Mouse (Mus musculus): ENCODE data around the gene Wfs1. TPM values are rescaled to one million over a fixed set of nuclear protein-coding genes. Genes with fewer than 3 reads are reported as not detected.

Gene Wfs1
- polyA plus RNA-seq, 1 experiment from 2014 or later: 6.3 TPM

DNA sequence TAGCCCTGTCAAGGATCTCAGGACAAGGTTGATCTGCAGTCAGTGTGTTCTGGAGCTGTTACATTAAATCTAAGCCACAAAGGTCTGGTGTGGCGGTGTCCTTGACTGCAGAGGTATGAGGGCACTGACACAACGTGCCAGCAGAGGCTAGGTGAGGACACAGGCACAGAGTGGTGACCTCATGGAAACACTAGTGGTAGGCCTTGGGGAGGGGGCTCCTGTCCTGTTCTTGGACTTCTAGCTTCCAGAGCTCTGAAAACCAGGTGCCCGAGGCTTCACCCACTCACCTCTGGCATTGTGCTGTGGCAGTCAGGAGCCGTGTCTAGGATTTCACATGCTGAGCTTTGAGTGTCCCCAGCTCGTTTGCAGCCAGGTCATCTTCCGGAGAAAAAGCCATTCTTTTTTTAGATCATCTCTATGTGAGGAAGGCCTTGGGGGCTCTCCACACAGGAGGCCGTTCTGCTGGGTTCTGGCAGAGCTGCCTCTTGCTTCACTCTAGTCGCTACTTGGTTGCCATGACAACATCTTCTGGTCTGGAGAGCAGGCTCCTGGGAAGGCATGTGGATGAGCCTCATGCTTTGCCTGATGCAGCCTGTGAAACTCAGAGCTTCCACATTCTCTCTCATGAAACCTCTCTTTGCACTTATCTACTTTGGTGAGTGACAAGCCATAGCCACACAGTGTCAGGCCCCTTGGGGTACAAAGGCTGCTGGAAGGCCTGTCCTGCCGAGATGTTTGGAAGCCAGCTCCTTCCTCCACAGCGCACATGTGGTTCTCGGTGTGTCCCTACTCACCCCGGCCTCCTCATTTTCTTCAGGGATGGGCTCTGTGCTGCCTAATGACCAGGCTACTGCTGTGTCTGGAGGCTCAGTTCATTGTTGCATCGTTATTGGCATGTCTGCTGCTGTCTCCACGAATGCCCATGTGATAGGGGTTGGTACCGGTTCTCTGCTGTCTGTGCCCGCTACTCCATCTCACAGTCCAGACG lies 53.2 kb downstream of the Wfs1 start:
- H3K4me3 ChIP-seq (ENCODE audit: low read depth, low read length): no peak overlapping the region
- ATAC-seq (ENCODE audit: insufficient number of reproducible peaks, low FRiP score, low TSS enrichment, low read depth) (no peak), DNase-seq (ENCODE audit: low spot score) (no peak)
- WGBS: 69% methylated on average over 17 of the region's 17 CpGs
- no peaks in the 10 kb centered on the region for H3K27me3 ChIP-seq (ENCODE audit: control insufficient read depth, insufficient read depth, low read length)
- H3K36me3 ChIP-seq (ENCODE audit: control insufficient read depth, insufficient read depth, low read length): no peaks in the 10 kb centered on the region
- H3K9ac ChIP-seq (ENCODE audit: low read length): no peak overlapping the region
- H3K27ac ChIP-seq (replicated peaks; ENCODE audit: low read depth, low read length): no peak overlapping the region
- no peaks in the 10 kb centered on the region for H3K9me3 ChIP-seq (ENCODE audit: control insufficient read depth, low read length)
- no peaks in the 10 kb centered on the region for H3K4me1 ChIP-seq (ENCODE audit: control insufficient read depth, insufficient read depth, low read length)
- no peak overlapping the region for H3K4me2 ChIP-seq (ENCODE audit: low read depth, severe bottlenecking)

GRCm38 (mm10) chr5:36933383-36933782 lies 55.6 kb downstream of the Wfs1 start:
- no peak overlapping the region for H3K27ac ChIP-seq (replicated peaks; ENCODE audit: low read depth, low read length)
- no peak overlapping the region for H3K4me2 ChIP-seq (ENCODE audit: low read depth, severe bottlenecking)
- H3K9me3 ChIP-seq (ENCODE audit: control insufficient read depth, low read length): no peaks in the 10 kb centered on the region
- H3K27me3 ChIP-seq (ENCODE audit: control insufficient read depth, insufficient read depth, low read length): no peaks in the 10 kb centered on the region
- ATAC-seq (ENCODE audit: insufficient number of reproducible peaks, low FRiP score, low TSS enrichment, low read depth) (0 out of 2 replicates have a peak, but pooled peaks have one; percentile 49), DNase-seq (ENCODE audit: low spot score) (peak; percentile 28)
- H3K4me3 ChIP-seq (ENCODE audit: low read depth, low read length): no peak overlapping the region
- no peaks in the 10 kb centered on the region for H3K4me1 ChIP-seq (ENCODE audit: control insufficient read depth, insufficient read depth, low read length)
- 36% methylated on average over 7 of the region's 8 CpGs for whole genome bisulfite sequencing
- no peaks in the 10 kb centered on the region for H3K36me3 ChIP-seq (ENCODE audit: control insufficient read depth, insufficient read depth, low read length)
- no peak overlapping the region for H3K9ac ChIP-seq (ENCODE audit: low read length)

DNA sequence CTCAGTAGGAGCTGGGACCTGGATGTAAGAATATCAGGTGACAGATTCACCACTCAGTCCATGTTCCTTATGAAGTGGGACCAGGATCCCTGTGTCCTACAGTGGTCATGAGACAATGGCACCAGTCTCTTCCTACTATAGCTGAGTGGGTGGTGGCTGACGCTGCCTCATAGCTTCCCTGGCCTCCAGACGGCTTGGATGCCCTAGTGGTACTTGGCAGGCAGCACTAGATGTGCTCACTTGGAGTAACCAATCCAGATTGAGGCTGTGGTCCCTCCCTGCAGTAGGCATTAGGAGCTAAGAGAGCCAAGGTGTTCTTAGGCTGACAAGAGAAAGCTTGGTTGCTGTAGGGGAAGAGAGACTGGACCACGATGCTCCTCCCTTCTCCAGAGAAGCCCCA lies 59.6 kb downstream of the Wfs1 start:
- 79% methylated on average over 3 of the region's 3 CpGs for WGBS
- no peaks in the 10 kb centered on the region for H3K9me3 ChIP-seq (ENCODE audit: control insufficient read depth, low read length)
- no peaks in the 10 kb centered on the region for H3K4me1 ChIP-seq (ENCODE audit: control insufficient read depth, insufficient read depth, low read length)
- no peak overlapping the region for H3K4me3 ChIP-seq (ENCODE audit: low read depth, low read length)
- ATAC-seq (ENCODE audit: insufficient number of reproducible peaks, low FRiP score, low TSS enrichment, low read depth) (no peak), DNase-seq (ENCODE audit: low spot score) (no peak)
- no peak overlapping the region for H3K9ac ChIP-seq (ENCODE audit: low read length)
- H3K27me3 ChIP-seq (ENCODE audit: control insufficient read depth, insufficient read depth, low read length): no peaks in the 10 kb centered on the region
- H3K36me3 ChIP-seq (ENCODE audit: control insufficient read depth, insufficient read depth, low read length): no peaks in the 10 kb centered on the region
- no peak overlapping the region for H3K4me2 ChIP-seq (ENCODE audit: low read depth, severe bottlenecking)
- H3K27ac ChIP-seq (replicated peaks; ENCODE audit: low read depth, low read length): no peak overlapping the region

- no peaks in the 10 kb centered on the region for H3K9me3 ChIP-seq (ENCODE audit: control insufficient read depth, low read length)
- no peaks in the 10 kb centered on the region for H3K27me3 ChIP-seq (ENCODE audit: control insufficient read depth, insufficient read depth, low read length)
- H3K4me2 ChIP-seq (ENCODE audit: low read depth, severe bottlenecking): no peak overlapping the region
- WGBS: 57% methylated on average over 4 of the region's 4 CpGs
- DNase-seq (ENCODE audit: low spot score) (peak; percentile 38), ATAC-seq (ENCODE audit: insufficient number of reproducible peaks, low FRiP score, low TSS enrichment, low read depth) (no peak)
- H3K9ac ChIP-seq (ENCODE audit: low read length): no peak overlapping the region
- no peak overlapping the region for H3K27ac ChIP-seq (replicated peaks; ENCODE audit: low read depth, low read length)
- H3K4me1 ChIP-seq (ENCODE audit: control insufficient read depth, insufficient read depth, low read length): no peaks in the 10 kb centered on the region
- H3K36me3 ChIP-seq (ENCODE audit: control insufficient read depth, insufficient read depth, low read length): no peaks in the 10 kb centered on the region
- H3K4me3 ChIP-seq (ENCODE audit: low read depth, low read length): no peak overlapping the region
Observed at GRCm38 (mm10) chr5:36928701-36929100, 60.3 kb downstream of the Wfs1 start.

- Histone ChIP-seq H3K27ac (replicated peaks; ENCODE audit: low read depth, low read length) (no peak overlapping the region), H3K4me3 (ENCODE audit: low read depth, low read length) (no peak overlapping the region), H3K4me1 (ENCODE audit: control insufficient read depth, insufficient read depth, low read length) (no peaks in the 10 kb centered on the region), H3K4me2 (ENCODE audit: low read depth, severe bottlenecking) (no peak overlapping the region), H3K36me3 (ENCODE audit: control insufficient read depth, insufficient read depth, low read length) (no peaks in the 10 kb centered on the region), H3K9ac (ENCODE audit: low read length) (no peak overlapping the region), H3K27me3 (ENCODE audit: control insufficient read depth, insufficient read depth, low read length) (no peaks in the 10 kb centered on the region), H3K9me3 (ENCODE audit: control insufficient read depth, low read length) (no peaks in the 10 kb centered on the region)
- DNase-seq (ENCODE audit: low spot score) (no peak), ATAC-seq (ENCODE audit: insufficient number of reproducible peaks, low FRiP score, low TSS enrichment, low read depth) (no peak)
- 44% methylated on average over 11 of the region's 11 CpGs for WGBS
Observed at GRCm38 (mm10) chr5:36923826-36924700, 64.9 kb downstream of the Wfs1 start.

GRCm38 (mm10) chr5:36922811-36923210 lies 66.2 kb downstream of the Wfs1 start:
- ATAC-seq (ENCODE audit: insufficient number of reproducible peaks, low FRiP score, low TSS enrichment, low read depth) (no peak), DNase-seq (ENCODE audit: low spot score) (no peak)
- no peaks in the 10 kb centered on the region for H3K9me3 ChIP-seq (ENCODE audit: control insufficient read depth, low read length)
- 75% methylated on average over 10 of the region's 10 CpGs for WGBS
- H3K36me3 ChIP-seq (ENCODE audit: control insufficient read depth, insufficient read depth, low read length): no peaks in the 10 kb centered on the region
- no peak overlapping the region for H3K4me3 ChIP-seq (ENCODE audit: low read depth, low read length)
- no peak overlapping the region for H3K4me2 ChIP-seq (ENCODE audit: low read depth, severe bottlenecking)
- no peaks in the 10 kb centered on the region for H3K4me1 ChIP-seq (ENCODE audit: control insufficient read depth, insufficient read depth, low read length)
- no peak overlapping the region for H3K9ac ChIP-seq (ENCODE audit: low read length)
- H3K27me3 ChIP-seq (ENCODE audit: control insufficient read depth, insufficient read depth, low read length): no peaks in the 10 kb centered on the region
- H3K27ac ChIP-seq (replicated peaks; ENCODE audit: low read depth, low read length): no peak overlapping the region

- ATAC-seq (ENCODE audit: insufficient number of reproducible peaks, low FRiP score, low TSS enrichment, low read depth) (no peak), DNase-seq (ENCODE audit: low spot score) (no peak)
- no peak overlapping the region for H3K27ac ChIP-seq (replicated peaks; ENCODE audit: low read depth, low read length)
- H3K4me1 ChIP-seq (ENCODE audit: control insufficient read depth, insufficient read depth, low read length): no peaks in the 10 kb centered on the region
- H3K4me2 ChIP-seq (ENCODE audit: low read depth, severe bottlenecking): no peak overlapping the region
- H3K9me3 ChIP-seq (ENCODE audit: control insufficient read depth, low read length): no peaks in the 10 kb centered on the region
- H3K27me3 ChIP-seq (ENCODE audit: control insufficient read depth, insufficient read depth, low read length): no peaks in the 10 kb centered on the region
- no peaks in the 10 kb centered on the region for H3K36me3 ChIP-seq (ENCODE audit: control insufficient read depth, insufficient read depth, low read length)
- no peak overlapping the region for H3K9ac ChIP-seq (ENCODE audit: low read length)
- 87% methylated on average over 1 of the region's 1 CpGs for WGBS
- no peak overlapping the region for H3K4me3 ChIP-seq (ENCODE audit: low read depth, low read length)
Observed at GRCm38 (mm10) chr5:36921871-36922270, 67.1 kb downstream of the Wfs1 start.

- WGBS: 45% methylated on average over 1 of the region's 1 CpGs
- DNase-seq (ENCODE audit: low spot score) (peak; percentile 60), ATAC-seq (ENCODE audit: insufficient number of reproducible peaks, low FRiP score, low TSS enrichment, low read depth) (no peak)
- Histone ChIP-seq H3K27me3 (ENCODE audit: control insufficient read depth, insufficient read depth, low read length) (no peaks in the 10 kb centered on the region), H3K27ac (replicated peaks; ENCODE audit: low read depth, low read length) (no peak overlapping the region), H3K36me3 (ENCODE audit: control insufficient read depth, insufficient read depth, low read length) (no peaks in the 10 kb centered on the region), H3K4me3 (ENCODE audit: low read depth, low read length) (no peak overlapping the region), H3K4me1 (ENCODE audit: control insufficient read depth, insufficient read depth, low read length) (no peaks in the 10 kb centered on the region), H3K9me3 (ENCODE audit: control insufficient read depth, low read length) (no peaks in the 10 kb centered on the region), H3K9ac (ENCODE audit: low read length) (no peak overlapping the region), H3K4me2 (ENCODE audit: low read depth, severe bottlenecking) (no peak overlapping the region)
Observed at GRCm38 (mm10) chr5:36920072-36920471, 68.9 kb downstream of the Wfs1 start.

All from limb, embryonic 11.5 days (tissue).